Mouse (Mus musculus) hindbrain, embryonic 11.5 days (tissue): ENCODE measurements at regions not wholly inside any gene's neighbourhood (a gene's known extent, or its start where the extent isn't known, plus 50 kb on each side); places are given as distances from the start of the nearest gene placed in this dataset.

Experiments
- ATAC-seq: fragments of 200-750 bp; cut with Nextera tagmentation; 2 replicates; pipeline ENCODE4 v1.8.0; 2017; ENCODE audit warnings: mild to moderate bottlenecking, moderate TSS enrichment, moderate library complexity; ENCODE audit not compliant: low FRiP score
- DNase-seq: peaks from one replicate; pipeline ENCODE4 v3.0.0-alpha.2; 2015; ENCODE audit warnings: low spot score
- H3K27ac ChIP-seq: fragments of 300-500 bp; sonication (generic); 2 replicates; pipeline ENCODE4 v1.5.1; 2014; ENCODE audit warnings: mild to moderate bottlenecking, low read depth, low read length
- H3K27me3 ChIP-seq: fragments of 300-500 bp; sonication (generic); 2 replicates; pipeline ENCODE4 v1.6.1; 2014; ENCODE audit warnings: mild to moderate bottlenecking, low read length, moderate library complexity, mixed read lengths; ENCODE audit not compliant: control insufficient read depth, insufficient read depth
- H3K36me3 ChIP-seq: fragments of 300-500 bp; sonication (generic); 2 replicates; pipeline ENCODE4 v1.6.1; 2014; ENCODE audit warnings: mild to moderate bottlenecking, low read length, moderate library complexity, mixed read lengths; ENCODE audit not compliant: control insufficient read depth, insufficient read depth
- H3K4me1 ChIP-seq: fragments of 300-500 bp; sonication (generic); replicated peaks from 2 replicates; pipeline ENCODE4 v1.6.1; 2014; ENCODE audit warnings: low read length, mixed read lengths; ENCODE audit not compliant: control insufficient read depth, insufficient read depth
- H3K4me2 ChIP-seq: fragments of 300-500 bp; sonication (generic); replicated peaks from 2 replicates; pipeline ENCODE4 v1.6.1; 2014; ENCODE audit warnings: mild to moderate bottlenecking, low read depth, low read length
- H3K4me3 ChIP-seq: fragments of 300-500 bp; sonication (generic); 2 replicates; pipeline ENCODE4 v1.5.1; 2014; ENCODE audit warnings: low read depth, low read length
- H3K9ac ChIP-seq: fragments of 300-500 bp; sonication (generic); 2 replicates; pipeline ENCODE4 v1.6.1; 2014; ENCODE audit warnings: low read depth, low read length
- H3K9me3 ChIP-seq: fragments of 300-500 bp; sonication (generic); 2 replicates; pipeline ENCODE4 v1.6.1; 2016; ENCODE audit warnings: low read length; ENCODE audit not compliant: control insufficient read depth
- WGBS: fragments of 180-500 bp; shearing (Covaris S2); extraction: QIAGEN DNeasy Blood & Tissue Kit; methylation state at CpG from one replicate; pipeline ENCODE4 v1.1.7; 2014; 5-methylcytosine and 5-hydroxymethylcytosine counted together

GRCm38 (mm10) chr17:67544410-67544809 lies 88.1 kb downstream of the Lrrc30 start:
- WGBS: 85% methylated on average over 7 of the region's 7 CpGs
- Histone ChIP-seq H3K27me3 (no peaks in the 10 kb centered on the region), H3K27ac (no peak overlapping the region)

GRCm38 (mm10) chr17:67532331-67532730 lies 100.2 kb downstream of the Lrrc30 start:
- H3K27ac ChIP-seq: no peak overlapping the region
- H3K4me1 ChIP-seq: no peaks in the 10 kb centered on the region
- H3K9me3 ChIP-seq: no peaks in the 10 kb centered on the region

More at GRCm38 (mm10) chr17:67544410-67544809, 88.1 kb downstream of the Lrrc30 start:
- ATAC-seq: no peak
- Histone ChIP-seq H3K4me3 (no peak overlapping the region), H3K9me3 (no peaks in the 10 kb centered on the region; the same call in 1 of the 2 replicates), H3K9ac (no peak overlapping the region), H3K4me2 (no peak overlapping the region), H3K36me3 (no peaks in the 10 kb centered on the region), H3K4me1 (no peaks in the 10 kb centered on the region)
- DNase-seq: no peak

GRCm38 (mm10) chr17:67520848-67521411 lies 111.6 kb downstream of the Lrrc30 start:
- DNase-seq (no peak), ATAC-seq (no peak)
- Histone ChIP-seq H3K27ac (no peak overlapping the region), H3K4me3 (no peak overlapping the region), H3K27me3 (no peaks in the 10 kb centered on the region), H3K4me1 (no peaks in the 10 kb centered on the region), H3K4me2 (no peak overlapping the region), H3K9me3 (no peaks in the 10 kb centered on the region), H3K9ac (no peak overlapping the region), H3K36me3 (no peaks in the 10 kb centered on the region)
- 83% methylated on average over 8 of the region's 8 CpGs for WGBS

More at GRCm38 (mm10) chr17:67532331-67532730, 100.2 kb downstream of the Lrrc30 start:
- DNase-seq (no peak), ATAC-seq (no peak)
- Histone ChIP-seq H3K9ac (no peak overlapping the region), H3K4me2 (no peak overlapping the region), H3K36me3 (no peaks in the 10 kb centered on the region), H3K27me3 (no peaks in the 10 kb centered on the region), H3K4me3 (no peak overlapping the region)

- Histone ChIP-seq H3K4me3 (no peak overlapping the region), H3K27me3 (no peaks in the 10 kb centered on the region), H3K27ac (no peak overlapping the region), H3K9me3 (no peaks in the 10 kb centered on the region), H3K36me3 (no peaks in the 10 kb centered on the region), H3K4me2 (no peak overlapping the region), H3K9ac (no peak overlapping the region), H3K4me1 (no peaks in the 10 kb centered on the region)
- WGBS: 79% methylated on average over 7 of the region's 7 CpGs
- no peak for DNase-seq
- ATAC-seq: no peak
These were observed 116.8 kb downstream of the Lrrc30 start for GRCm38 (mm10) chr17:67515601-67516147.

- Histone ChIP-seq H3K36me3 (no peaks in the 10 kb centered on the region), H3K4me2 (no peak overlapping the region), H3K4me1 (no peaks in the 10 kb centered on the region), H3K9me3 (no peaks in the 10 kb centered on the region), H3K4me3 (no peak overlapping the region), H3K9ac (no peak overlapping the region), H3K27me3 (no peaks in the 10 kb centered on the region), H3K27ac (no peak overlapping the region)
- ATAC-seq (no peak), DNase-seq (no peak)
- WGBS: 76% methylated on average over 9 of the region's 9 CpGs
These were observed 117.9 kb downstream of the Lrrc30 start for GRCm38 (mm10) chr17:67514387-67515241.

GRCm38 (mm10) chr17:67512699-67513450 lies 119.6 kb downstream of the Lrrc30 start:
- no peak for ATAC-seq
- H3K27ac ChIP-seq: no peak overlapping the region

GRCm38 (mm10) chr17:67512008-67512407 lies 120.5 kb downstream of the Lrrc30 start:
- ATAC-seq (no peak), DNase-seq (no peak)
- Histone ChIP-seq H3K9me3 (no peaks in the 10 kb centered on the region), H3K9ac (no peak overlapping the region), H3K4me2 (no peak overlapping the region), H3K4me3 (no peak overlapping the region), H3K27me3 (no peaks in the 10 kb centered on the region), H3K4me1 (no peaks in the 10 kb centered on the region), H3K36me3 (no peaks in the 10 kb centered on the region), H3K27ac (no peak overlapping the region)
- 84% methylated on average over 6 of the region's 6 CpGs for WGBS

More at GRCm38 (mm10) chr17:67512699-67513450, 119.6 kb downstream of the Lrrc30 start:
- DNase-seq: no peak
- H3K4me3 ChIP-seq: no peak overlapping the region
- H3K36me3 ChIP-seq: no peaks in the 10 kb centered on the region
- H3K27me3 ChIP-seq: no peaks in the 10 kb centered on the region
- WGBS: 80% methylated on average over 6 of the region's 6 CpGs
- H3K9me3 ChIP-seq: no peaks in the 10 kb centered on the region
- H3K4me1 ChIP-seq: no peaks in the 10 kb centered on the region
- no peak overlapping the region for H3K9ac ChIP-seq
- no peak overlapping the region for H3K4me2 ChIP-seq

GRCm38 (mm10) chr17:67509921-67510320 lies 122.6 kb downstream of the Lrrc30 start:
- Histone ChIP-seq H3K4me2 (no peak overlapping the region), H3K27ac (no peak overlapping the region), H3K9ac (no peak overlapping the region), H3K4me3 (no peak overlapping the region), H3K4me1 (no peaks in the 10 kb centered on the region), H3K9me3 (no peaks in the 10 kb centered on the region), H3K27me3 (no peaks in the 10 kb centered on the region), H3K36me3 (no peaks in the 10 kb centered on the region)
- WGBS: 86% methylated on average over 9 of the region's 9 CpGs
- ATAC-seq: no peak
- DNase-seq: no peak
